Mouse (Mus musculus): ENCODE data around the gene Mcm2. TPM values are rescaled to one million over a fixed set of nuclear protein-coding genes. Genes with fewer than 3 reads are reported as not detected.

The Mcm2 gene
- total RNA-seq, 1 experiment, result 237 TPM

DNA sequence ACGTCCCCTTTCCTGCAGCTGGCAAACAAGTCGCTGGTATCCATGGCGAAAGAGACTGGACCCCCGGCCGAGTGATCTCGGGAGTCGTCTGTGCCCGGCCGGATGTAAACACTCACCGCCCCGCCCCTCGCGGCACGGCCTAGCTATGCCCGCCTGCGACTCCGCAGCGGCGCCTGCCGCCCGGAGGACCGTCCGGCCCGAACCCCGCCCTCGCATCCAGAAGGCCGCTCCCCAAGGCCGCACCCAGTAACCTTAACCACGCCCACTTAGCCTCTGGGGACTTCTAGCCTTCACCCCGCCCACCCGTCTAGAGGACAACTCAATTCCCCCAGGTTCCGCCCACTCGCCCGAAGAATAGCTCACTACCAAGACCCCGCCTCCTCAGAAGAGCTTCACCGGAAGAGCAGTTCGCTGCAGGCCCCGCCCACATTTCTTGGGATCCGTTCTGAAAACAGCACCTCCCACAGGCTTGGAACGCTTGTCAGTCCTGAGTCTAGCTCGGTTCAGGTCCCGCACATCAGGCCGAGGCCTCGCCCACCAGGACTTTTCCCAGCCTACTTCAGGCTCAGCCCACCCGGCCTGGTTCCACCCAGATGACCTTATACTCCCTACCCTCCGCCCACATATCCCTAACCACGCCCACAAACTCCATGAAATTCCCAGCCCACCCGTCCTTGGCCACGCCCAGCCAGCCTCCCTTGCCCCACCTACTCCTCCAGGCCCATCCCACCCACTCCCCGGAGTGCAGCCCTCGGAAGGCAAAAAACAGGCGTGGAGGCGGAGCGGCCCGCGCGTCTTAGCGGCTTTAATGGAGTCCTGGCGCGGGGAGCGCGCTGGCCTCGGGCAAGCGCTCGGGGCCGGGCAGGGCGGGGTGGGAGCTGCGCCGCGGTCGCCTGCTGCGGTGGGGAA is 56.5 kb downstream of the Mcm2 start, which contains the start of gene Abtb1:
Gene Abtb1 (minus strand): TSS at position 204 of the 909 bp plus-strand sequence.
- peak within 1 kb of the TSS; percentile 84 for H3K9ac ChIP-seq (ENCODE audit: insufficient read depth, low read depth, low read length, poor library complexity, severe bottlenecking)
- no peaks in the 10 kb centered on the region for H3K9me3 ChIP-seq (ENCODE audit: control insufficient read depth, insufficient read depth, low read depth, low read length)
- peak; percentile 100 for DNase-seq (ENCODE audit: low read depth, low spot score)
- in situ Hi-C loops (cut with MboI; ENCODE audit: low sequenced_read_pairs in 2 of 2, unreplicated experiment in 2 of 2), result no loop called here
- TF ChIP-seq ZC3H11A (IDR thresholded peaks at IDR 0.05; ENCODE audit: borderline replicate concordance, low read depth, low read length) (no peak), HCFC1 (IDR thresholded peaks at IDR 0.05; ENCODE audit: borderline replicate concordance, insufficient read depth, low read length) (peak; percentile 59; the same call in 1 of the 2 replicates)
- peaks cover 0 to 15% of the 10 kb centered on the region in 2 experiments; a peak in 2 of 4 replicates for H3K4me1 ChIP-seq (ENCODE audit: control insufficient read depth in 2 of 2, insufficient read depth in 2 of 2, low read length in 2 of 2, poor library complexity in 1 of 2)
- no peak within 1 kb of the TSS for H3K27ac ChIP-seq (ENCODE audit: insufficient read depth, low read depth, low read length, poor library complexity, severe bottlenecking)
- peaks cover 14% of the 10 kb centered on the region; the same call in 1 of the 2 replicates for H3K36me3 ChIP-seq (ENCODE audit: control insufficient read depth, insufficient read depth, low read length, poor library complexity, severe bottlenecking)
- peak within 1 kb of the TSS; percentile 81 to 92 for H3K4me3 ChIP-seq (ENCODE audit: insufficient read depth in 1 of 2, low read depth in 1 of 2, low read length in 2 of 2, poor library complexity in 1 of 2, severe bottlenecking in 1 of 2)

DNA sequence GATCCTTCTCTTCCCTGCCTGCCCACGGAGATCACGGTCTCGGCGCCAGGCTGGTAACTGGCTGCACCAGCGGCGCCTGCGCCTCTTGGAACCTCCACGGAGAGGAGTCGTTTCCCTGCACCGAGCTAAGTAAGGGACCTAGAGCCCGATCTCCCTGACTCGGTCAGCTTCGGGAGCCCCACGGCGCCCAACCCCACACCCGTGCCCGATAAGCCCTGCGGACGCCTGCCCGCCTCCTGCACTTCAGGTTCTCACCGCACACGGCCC is 57.1 kb downstream of the Mcm2 start:
- Histone ChIP-seq H3K4me1 (ENCODE audit: control insufficient read depth in 2 of 2, insufficient read depth in 2 of 2, low read length in 2 of 2, poor library complexity in 1 of 2) (peaks cover 0 to 15% of the 10 kb centered on the region in 2 experiments; a peak in 2 of 4 replicates), H3K27ac (ENCODE audit: insufficient read depth, low read depth, low read length, poor library complexity, severe bottlenecking) (no peak overlapping the region), H3K9me3 (ENCODE audit: control insufficient read depth, insufficient read depth, low read depth, low read length) (no peaks in the 10 kb centered on the region), H3K36me3 (ENCODE audit: control insufficient read depth, insufficient read depth, low read length, poor library complexity, severe bottlenecking) (peaks cover 16% of the 10 kb centered on the region; the same call in 1 of the 2 replicates), H3K9ac (ENCODE audit: insufficient read depth, low read depth, low read length, poor library complexity, severe bottlenecking) (peak overlapping the region; percentile 84), H3K4me3 (ENCODE audit: insufficient read depth in 1 of 2, low read depth in 1 of 2, low read length in 2 of 2, poor library complexity in 1 of 2, severe bottlenecking in 1 of 2) (peak overlapping the region; percentile 81 to 92)
- TF ChIP-seq CHD2 (IDR thresholded peaks at IDR 0.05; ENCODE audit: low read depth, low read length), result no peak
- TF ChIP-seq ZC3H11A (IDR thresholded peaks at IDR 0.05; ENCODE audit: borderline replicate concordance, low read depth, low read length), result no peak
- no peak for DNase-seq (ENCODE audit: low read depth, low spot score)
- in situ Hi-C loops (cut with MboI; ENCODE audit: low sequenced_read_pairs in 2 of 2, unreplicated experiment in 2 of 2), result no loop called here

DNA sequence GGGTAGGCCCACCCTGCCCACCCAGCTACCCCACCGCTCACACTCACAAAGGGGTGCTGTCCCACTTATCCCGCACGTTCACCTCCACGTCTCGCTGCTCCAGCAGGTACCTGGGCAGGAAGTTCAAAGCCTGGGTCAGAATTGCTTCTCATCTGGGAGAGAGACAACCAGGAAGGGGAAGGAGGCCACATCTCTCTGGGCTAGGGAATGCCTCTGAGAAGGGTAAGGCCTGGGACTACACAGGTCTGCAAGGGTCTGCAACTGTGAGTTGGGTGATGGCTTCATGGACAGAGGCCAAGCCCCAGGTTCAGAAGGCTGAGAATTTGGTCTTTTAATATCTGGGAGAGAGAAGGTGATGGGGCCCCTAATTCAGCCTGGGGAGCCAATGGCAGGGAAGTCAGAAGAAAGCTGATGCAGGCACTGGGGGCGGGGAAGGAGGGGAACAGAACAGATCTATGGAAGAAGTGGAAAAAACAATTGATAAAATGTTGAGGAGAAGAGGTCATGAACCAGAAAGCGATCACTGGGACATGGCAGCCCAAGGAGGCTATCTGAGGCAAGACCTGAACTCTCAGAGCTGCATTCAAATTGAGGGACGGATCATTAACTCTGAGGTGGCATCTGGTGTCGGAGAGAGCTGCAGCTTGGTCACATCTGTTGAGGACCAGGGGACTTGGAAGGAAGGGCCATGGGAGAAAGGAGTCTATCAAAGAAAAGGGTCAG is 57.6 kb downstream of the Mcm2 start:
- H3K4me3 ChIP-seq (ENCODE audit: insufficient read depth in 1 of 2, low read depth in 1 of 2, low read length in 2 of 2, poor library complexity in 1 of 2, severe bottlenecking in 1 of 2), result peak overlapping the region; percentile 81 to 92
- H3K9ac ChIP-seq (ENCODE audit: insufficient read depth, low read depth, low read length, poor library complexity, severe bottlenecking), result peak overlapping the region; percentile 84
- no peak overlapping the region for H3K27ac ChIP-seq (ENCODE audit: insufficient read depth, low read depth, low read length, poor library complexity, severe bottlenecking)
- H3K36me3 ChIP-seq (ENCODE audit: control insufficient read depth, insufficient read depth, low read length, poor library complexity, severe bottlenecking), result peaks cover 21% of the 10 kb centered on the region; the same call in 1 of the 2 replicates
- H3K9me3 ChIP-seq (ENCODE audit: control insufficient read depth, insufficient read depth, low read depth, low read length), result no peaks in the 10 kb centered on the region
- peaks cover 0 to 17% of the 10 kb centered on the region in 2 experiments; a peak in 2 of 4 replicates for H3K4me1 ChIP-seq (ENCODE audit: control insufficient read depth in 2 of 2, insufficient read depth in 2 of 2, low read length in 2 of 2, poor library complexity in 1 of 2)
- in situ Hi-C loops (cut with MboI; ENCODE audit: low sequenced_read_pairs in 2 of 2, unreplicated experiment in 2 of 2), result no loop called here
- TF ChIP-seq HCFC1 (IDR thresholded peaks at IDR 0.05; ENCODE audit: borderline replicate concordance, insufficient read depth, low read length) (no peak), ZNF384 (IDR thresholded peaks at IDR 0.05; ENCODE audit: low read depth, low read length) (no peak), CHD2 (IDR thresholded peaks at IDR 0.05; ENCODE audit: low read depth, low read length) (no peak), ZC3H11A (IDR thresholded peaks at IDR 0.05; ENCODE audit: borderline replicate concordance, low read depth, low read length) (no peak), MAFK (IDR thresholded peaks at IDR 0.05; ENCODE audit: insufficient read depth, low read depth, low read length) (no peak)
- DNase-seq (ENCODE audit: low read depth, low spot score), result no peak

DNA sequence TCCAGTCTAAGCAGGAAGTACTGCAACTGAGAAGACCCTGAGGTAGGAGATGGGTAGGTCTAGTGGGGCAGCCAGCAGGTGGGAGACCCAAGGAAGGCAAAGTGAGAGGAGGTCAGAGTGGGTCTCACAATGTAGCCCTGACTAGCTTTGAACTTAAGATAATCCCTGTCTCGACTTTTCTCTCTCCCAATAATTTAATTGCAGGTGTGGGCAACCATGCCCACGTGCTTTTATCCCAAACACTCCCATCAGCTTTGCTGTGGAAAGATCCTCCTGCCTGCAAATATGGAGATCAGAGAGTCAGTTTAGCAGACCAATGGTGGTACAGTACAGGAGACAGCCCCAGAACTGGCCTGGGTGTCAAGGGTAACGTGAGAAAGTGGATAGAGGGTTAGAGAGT is 58.4 kb downstream of the Mcm2 start:
- H3K4me3 ChIP-seq (ENCODE audit: insufficient read depth in 1 of 2, low read depth in 1 of 2, low read length in 2 of 2, poor library complexity in 1 of 2, severe bottlenecking in 1 of 2), result no peak overlapping the region; a peak in 1 of 4 replicates
- H3K27ac ChIP-seq (ENCODE audit: insufficient read depth, low read depth, low read length, poor library complexity, severe bottlenecking), result no peak overlapping the region
- peaks cover 22% of the 10 kb centered on the region; the same call in 1 of the 2 replicates for H3K36me3 ChIP-seq (ENCODE audit: control insufficient read depth, insufficient read depth, low read length, poor library complexity, severe bottlenecking)
- H3K9ac ChIP-seq (ENCODE audit: insufficient read depth, low read depth, low read length, poor library complexity, severe bottlenecking), result no peak overlapping the region
- in situ Hi-C loops (cut with MboI; ENCODE audit: low sequenced_read_pairs in 2 of 2, unreplicated experiment in 2 of 2), result no loop called here
- TF ChIP-seq MAFK (IDR thresholded peaks at IDR 0.05; ENCODE audit: insufficient read depth, low read depth, low read length) (no peak), CHD2 (IDR thresholded peaks at IDR 0.05; ENCODE audit: low read depth, low read length) (no peak), HCFC1 (IDR thresholded peaks at IDR 0.05; ENCODE audit: borderline replicate concordance, insufficient read depth, low read length) (no peak), ZC3H11A (IDR thresholded peaks at IDR 0.05; ENCODE audit: borderline replicate concordance, low read depth, low read length) (no peak), ZNF384 (IDR thresholded peaks at IDR 0.05; ENCODE audit: low read depth, low read length) (no peak)
- H3K9me3 ChIP-seq (ENCODE audit: control insufficient read depth, insufficient read depth, low read depth, low read length), result no peaks in the 10 kb centered on the region
- H3K4me1 ChIP-seq (ENCODE audit: control insufficient read depth in 2 of 2, insufficient read depth in 2 of 2, low read length in 2 of 2, poor library complexity in 1 of 2), result peaks cover 0 to 17% of the 10 kb centered on the region in 2 experiments; a peak in 2 of 4 replicates
- no peak for DNase-seq (ENCODE audit: low read depth, low spot score)
